Mouse (Mus musculus): ENCODE measurements around the gene Nlk. TPM values are rescaled to one million over a fixed set of nuclear protein-coding genes. Genes with fewer than 3 reads are reported as not detected.

The Nlk gene
- polyA plus RNA-seq, 1 experiment from 2014 or later, result 11.4 TPM

- WGBS, result 90% methylated on average over 12 of the region's 12 CpGs
- Histone ChIP-seq H3K9me3 (replicated peaks) (no peaks in the 10 kb centered on the region), H3K27me3 (ENCODE audit: low read depth, poor library complexity, severe bottlenecking) (no peaks in the 10 kb centered on the region), H3K4me3 (no peak overlapping the region), H3K36me3 (peaks cover 78% of the 10 kb centered on the region), H3K4me1 (peaks cover 7% of the 10 kb centered on the region), H3K27ac (no peak overlapping the region)
- DNase-seq (ENCODE audit: low spot score), result no peak
Measured at GRCm38 (mm10) chr11:78530001-78530400, 167.2 kb downstream of the Nlk start.

GRCm38 (mm10) chr11:78528714-78529113 is 168.5 kb downstream of the Nlk start:
- no peaks in the 10 kb centered on the region for H3K9me3 ChIP-seq (replicated peaks)
- H3K4me3 ChIP-seq, result no peak overlapping the region
- no peak for DNase-seq (ENCODE audit: low spot score)
- 89% methylated on average over 9 of the region's 9 CpGs for WGBS
- H3K36me3 ChIP-seq, result peaks cover 87% of the 10 kb centered on the region
- H3K27ac ChIP-seq, result no peak overlapping the region
- no peaks in the 10 kb centered on the region for H3K27me3 ChIP-seq (ENCODE audit: low read depth, poor library complexity, severe bottlenecking)
- H3K4me1 ChIP-seq, result no peaks in the 10 kb centered on the region

- no peak for DNase-seq (ENCODE audit: low spot score)
- Histone ChIP-seq H3K4me1 (no peaks in the 10 kb centered on the region), H3K27ac (no peak overlapping the region), H3K9me3 (replicated peaks) (no peaks in the 10 kb centered on the region), H3K27me3 (ENCODE audit: low read depth, poor library complexity, severe bottlenecking) (no peaks in the 10 kb centered on the region), H3K4me3 (no peak overlapping the region), H3K36me3 (peaks cover 100% of the 10 kb centered on the region)
- 90% methylated on average over 2 of the region's 2 CpGs for WGBS
Measured at GRCm38 (mm10) chr11:78524838-78525237, 172.3 kb downstream of the Nlk start.

GRCm38 (mm10) chr11:78523241-78523955 is 173.8 kb downstream of the Nlk start:
- Histone ChIP-seq H3K27me3 (ENCODE audit: low read depth, poor library complexity, severe bottlenecking) (no peaks in the 10 kb centered on the region), H3K36me3 (peaks cover 99% of the 10 kb centered on the region), H3K9me3 (replicated peaks) (no peaks in the 10 kb centered on the region), H3K27ac (no peak overlapping the region), H3K4me1 (no peaks in the 10 kb centered on the region), H3K4me3 (no peak overlapping the region)
- WGBS, result 86% methylated on average over 9 of the region's 9 CpGs
- DNase-seq (ENCODE audit: low spot score), result no peak

- WGBS, result 96% methylated on average over 1 of the region's 1 CpGs
- H3K4me1 ChIP-seq, result no peaks in the 10 kb centered on the region
- H3K4me3 ChIP-seq, result no peak overlapping the region
- H3K27me3 ChIP-seq (ENCODE audit: low read depth, poor library complexity, severe bottlenecking), result no peaks in the 10 kb centered on the region
- H3K9me3 ChIP-seq (replicated peaks), result no peaks in the 10 kb centered on the region
- H3K27ac ChIP-seq, result no peak overlapping the region
- peaks cover 99% of the 10 kb centered on the region for H3K36me3 ChIP-seq
- DNase-seq (ENCODE audit: low spot score), result no peak
Measured at GRCm38 (mm10) chr11:78522481-78522997, 174.6 kb downstream of the Nlk start.

- Histone ChIP-seq H3K27ac (no peak overlapping the region), H3K36me3 (peaks cover 96% of the 10 kb centered on the region), H3K4me3 (no peak overlapping the region), H3K27me3 (ENCODE audit: low read depth, poor library complexity, severe bottlenecking) (no peaks in the 10 kb centered on the region), H3K9me3 (replicated peaks) (no peaks in the 10 kb centered on the region), H3K4me1 (no peaks in the 10 kb centered on the region)
- DNase-seq (ENCODE audit: low spot score), result no peak
- 97% methylated on average over 3 of the region's 3 CpGs for WGBS
Measured at GRCm38 (mm10) chr11:78521880-78522279, 175.3 kb downstream of the Nlk start.

- no peak for DNase-seq (ENCODE audit: low spot score)
- H3K4me3 ChIP-seq, result no peak overlapping the region
- H3K4me1 ChIP-seq, result no peaks in the 10 kb centered on the region
- WGBS, result 95% methylated on average over 10 of the region's 10 CpGs
- no peaks in the 10 kb centered on the region for H3K9me3 ChIP-seq (replicated peaks)
- H3K36me3 ChIP-seq, result peaks cover 96% of the 10 kb centered on the region
- H3K27ac ChIP-seq, result no peak overlapping the region
- H3K27me3 ChIP-seq (ENCODE audit: low read depth, poor library complexity, severe bottlenecking), result no peaks in the 10 kb centered on the region
Measured at GRCm38 (mm10) chr11:78518931-78519330, 178.2 kb downstream of the Nlk start.

Other genes with a start within 250 kb of the Nlk start
- 15.0 and 18.1 TPM in 2 replicates for gene Slc46a1, start 231.7 kb downstream of the Nlk start, polyA plus RNA-seq (2016; fragmentation: Nextera tagmentation; extraction: Ambion mirVana)
- 2.3 and 2.5 TPM in 2 replicates for gene Sarm1, start 199.6 kb downstream of the Nlk start, polyA plus RNA-seq (2016; fragmentation: Nextera tagmentation; extraction: Ambion mirVana)
- 0.11 TPM in 1 of 2 replicates, not detected in the other for gene Vtn, start 198.3 kb downstream of the Nlk start, polyA plus RNA-seq (2016; fragmentation: Nextera tagmentation; extraction: Ambion mirVana)
- not detected in 2 replicates for gene Sebox, start 193.9 kb downstream of the Nlk start, polyA plus RNA-seq (2016; fragmentation: Nextera tagmentation; extraction: Ambion mirVana)
- gene Tmem199, start 185.2 kb downstream of the Nlk start, polyA plus RNA-seq (2016; fragmentation: Nextera tagmentation; extraction: Ambion mirVana), result 73.7 and 85.5 TPM in 2 replicates
- gene Poldip2, start 185.2 kb downstream of the Nlk start, polyA plus RNA-seq (2016; fragmentation: Nextera tagmentation; extraction: Ambion mirVana), result 179 TPM in 2 replicates
- gene Tnfaip1, start 161.0 kb downstream of the Nlk start, polyA plus RNA-seq (2016; fragmentation: Nextera tagmentation; extraction: Ambion mirVana), result 92.4 and 94.1 TPM in 2 replicates
- gene Ift20, start 161.0 kb downstream of the Nlk start, polyA plus RNA-seq (2016; fragmentation: Nextera tagmentation; extraction: Ambion mirVana), result 85.7 and 97.9 TPM in 2 replicates
- 87.7 and 104 TPM in 2 replicates for gene Tmem97, start 146.6 kb downstream of the Nlk start, polyA plus RNA-seq (2016; fragmentation: Nextera tagmentation; extraction: Ambion mirVana)
- 36.4 and 37.2 TPM in 2 replicates for gene Ccnq, start 54.4 kb upstream of the Nlk start, polyA plus RNA-seq (2016; fragmentation: Nextera tagmentation; extraction: Ambion mirVana)
- 13.9 and 17.8 TPM in 2 replicates for gene Lyrm9, start 129.2 kb upstream of the Nlk start, polyA plus RNA-seq (2016; fragmentation: Nextera tagmentation; extraction: Ambion mirVana)
- 0.85 and 1.4 TPM in 2 replicates for gene Nos2, start 223.4 kb upstream of the Nlk start, polyA plus RNA-seq (2016; fragmentation: Nextera tagmentation; extraction: Ambion mirVana)